Mouse (Mus musculus) heart, embryonic 14.5 days (tissue): ENCODE data around the gene Frs2. TPM values are rescaled to one million over a fixed set of nuclear protein-coding genes. Genes with fewer than 3 reads are reported as not detected.

Source experiments
- ATAC-seq: fragments of 200-750 bp; cut with Nextera tagmentation; 2 replicates; pipeline ENCODE4 v1.8.0; 2017; ENCODE audit warnings: low read depth, moderate TSS enrichment; ENCODE audit not compliant: insufficient number of reproducible peaks, insufficient read depth, low FRiP score
- H3K27ac ChIP-seq, 2 experiments: fragments of 200-500 bp in 1 of 2; fragments of 300-500 bp in 1 of 2; sonication (generic) in 1 of 2; replicated peaks in 1 of 2; 2 replicates each; pipeline ENCODE4 v1.5.1; 2012 to 2014; ENCODE audit warnings: low read depth in 2 of 2, low read length in 2 of 2, control low read depth in 1 of 2, mild to moderate bottlenecking in 1 of 2, mixed read lengths in 1 of 2; ENCODE audit not compliant: control insufficient read depth in 1 of 2, insufficient read depth in 1 of 2
- H3K27me3 ChIP-seq: fragments of 300-500 bp; sonication (generic); 2 replicates; pipeline ENCODE4 v1.6.1; 2014; ENCODE audit warnings: mild to moderate bottlenecking, low read length, control low read depth; ENCODE audit not compliant: control insufficient read depth, insufficient read depth
- H3K36me3 ChIP-seq: fragments of 300-500 bp; sonication (generic); 2 replicates; pipeline ENCODE4 v1.6.1; 2014; ENCODE audit warnings: mild to moderate bottlenecking, control low read depth, low read length, mixed read lengths; ENCODE audit not compliant: control insufficient read depth, insufficient read depth
- H3K4me1 ChIP-seq, 2 experiments: fragments of 200-500 bp in 1 of 2; fragments of 300-500 bp in 1 of 2; sonication (generic) in 1 of 2; 2 replicates each; pipeline ENCODE4 v1.6.1; 2012 to 2014; ENCODE audit warnings: low read length in 2 of 2, control low read depth in 1 of 2, mixed read lengths in 1 of 2; ENCODE audit not compliant: control insufficient read depth in 2 of 2, insufficient read depth in 2 of 2
- H3K4me2 ChIP-seq: fragments of 300-500 bp; sonication (generic); 2 replicates; pipeline ENCODE4 v1.6.1; 2014; ENCODE audit warnings: mild to moderate bottlenecking, low read length
- H3K4me3 ChIP-seq, 2 experiments: fragments of 200-500 bp in 1 of 2; fragments of 300-500 bp in 1 of 2; sonication (generic) in 1 of 2; 2 replicates each; pipeline ENCODE4 v1.5.1; 2012 to 2014; ENCODE audit warnings: low read length in 2 of 2, mild to moderate bottlenecking in 2 of 2, control low read depth in 1 of 2, low read depth in 1 of 2, moderate library complexity in 1 of 2; ENCODE audit not compliant: control insufficient read depth in 1 of 2, insufficient read depth in 1 of 2
- H3K9ac ChIP-seq: fragments of 300-500 bp; sonication (generic); 2 replicates; pipeline ENCODE4 v1.6.1; 2014; ENCODE audit warnings: mild to moderate bottlenecking, low read length
- H3K9me3 ChIP-seq: fragments of 300-500 bp; sonication (generic); 2 replicates; pipeline ENCODE4 v1.6.1; 2016; ENCODE audit warnings: low read length, control low read depth; ENCODE audit not compliant: control insufficient read depth
- WGBS: fragments of 180-500 bp; shearing (Covaris S2); extraction: QIAGEN DNeasy Blood & Tissue Kit; methylation state at CpG from one replicate; pipeline ENCODE4 v1.1.7; 2014; 5-methylcytosine and 5-hydroxymethylcytosine counted together
- polyA plus RNA-seq: library from polyadenylated mRNA; unstranded; fragments of >200 nt; fragmentation: Nextera tagmentation; extraction: Ambion mirVana; gene quantifications from 2 replicates; pipeline ENCODE4 v1.2.1, GENCODE M21; 2014

Frs2 gene
- polyA plus RNA-seq, 1 experiment from 2014 or later: 26.1 TPM

DNA sequence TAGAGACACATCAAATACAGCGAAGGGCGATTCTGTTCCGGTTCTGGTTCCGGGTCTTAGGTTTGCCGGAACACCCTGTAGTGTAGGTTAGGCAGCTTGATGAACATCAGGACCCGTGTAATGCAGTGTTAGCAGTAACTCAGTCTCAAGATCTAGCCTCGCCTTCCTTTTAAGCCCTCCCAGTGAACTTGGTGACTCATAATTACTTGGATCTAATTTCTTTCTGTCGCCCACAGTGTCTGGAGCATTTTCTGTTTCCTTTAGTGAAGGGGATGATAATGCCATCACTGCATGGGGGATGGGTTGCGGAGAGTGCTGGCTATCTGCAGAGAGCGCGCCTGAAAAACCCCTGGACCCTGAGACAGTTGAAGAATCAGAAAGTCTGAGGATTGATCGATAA, 26.3 kb upstream of the Frs2 start:
- Histone ChIP-seq H3K27me3 (no peaks in the 10 kb centered on the region), H3K4me1 (peaks cover 4 to 6% of the 10 kb centered on the region in 2 experiments; a peak in 3 of 4 replicates), H3K27ac (no peak overlapping the region), H3K4me3 (0 out of 4 replicates have a peak overlapping the region, but pooled peaks of 1 of the 2 experiments have one; percentile 4), H3K9ac (no peak overlapping the region; the same call in 1 of the 2 replicates), H3K9me3 (no peaks in the 10 kb centered on the region), H3K4me2 (peak overlapping the region; percentile 36), H3K36me3 (no peaks in the 10 kb centered on the region)
- ATAC-seq: no peak
- WGBS: 45% methylated on average over 12 of the region's 12 CpGs

GRCm38 (mm10) chr10:117173566-117174438, 25.5 kb upstream of the Frs2 start:
- Histone ChIP-seq H3K27ac (no peak overlapping the region), H3K27me3 (no peaks in the 10 kb centered on the region), H3K4me3 (peak overlapping the region in 1 of 2 experiments; percentile 4; a peak in 1 of 4 replicates), H3K9me3 (no peaks in the 10 kb centered on the region), H3K9ac (no peak overlapping the region), H3K4me2 (peak overlapping the region; percentile 36), H3K4me1 (peaks cover 4 to 6% of the 10 kb centered on the region in 2 experiments; a peak in 3 of 4 replicates), H3K36me3 (no peaks in the 10 kb centered on the region)
- no peak for ATAC-seq
- WGBS: 35% methylated on average over 13 of the region's 13 CpGs

GRCm38 (mm10) chr10:117173111-117173510, 24.8 kb upstream of the Frs2 start:
- no peak for ATAC-seq
- 95% methylated on average over 1 of the region's 1 CpGs for WGBS
- no peaks in the 10 kb centered on the region for H3K36me3 ChIP-seq
- no peak overlapping the region for H3K4me3 ChIP-seq
- no peak overlapping the region for H3K9ac ChIP-seq
- no peak overlapping the region for H3K4me2 ChIP-seq
- no peak overlapping the region for H3K27ac ChIP-seq
- no peaks in the 10 kb centered on the region for H3K9me3 ChIP-seq
- H3K4me1 ChIP-seq: peaks cover 4 to 6% of the 10 kb centered on the region in 2 experiments; a peak in 3 of 4 replicates
- no peaks in the 10 kb centered on the region for H3K27me3 ChIP-seq

- peaks cover 4 to 6% of the 10 kb centered on the region in 2 experiments; a peak in 3 of 4 replicates for H3K4me1 ChIP-seq
- no peak overlapping the region for H3K4me2 ChIP-seq
- H3K9ac ChIP-seq: no peak overlapping the region
- no peak for ATAC-seq
- 35% methylated on average over 3 of the region's 3 CpGs for WGBS
- H3K9me3 ChIP-seq: no peaks in the 10 kb centered on the region
- H3K36me3 ChIP-seq: no peaks in the 10 kb centered on the region
- H3K4me3 ChIP-seq: no peak overlapping the region
- H3K27ac ChIP-seq: no peak overlapping the region
- H3K27me3 ChIP-seq: no peaks in the 10 kb centered on the region
Observed at GRCm38 (mm10) chr10:117172069-117172468, 23.7 kb upstream of the Frs2 start.

- no peaks in the 10 kb centered on the region for H3K36me3 ChIP-seq
- no peaks in the 10 kb centered on the region for H3K27me3 ChIP-seq
- H3K4me2 ChIP-seq: no peak overlapping the region
- no peak overlapping the region for H3K27ac ChIP-seq
- H3K9me3 ChIP-seq: no peaks in the 10 kb centered on the region
- no peak overlapping the region for H3K9ac ChIP-seq
- H3K4me1 ChIP-seq: peaks cover 5 to 6% of the 10 kb centered on the region in 2 experiments; a peak in 3 of 4 replicates
- WGBS: 84% methylated on average over 11 of the region's 11 CpGs
- ATAC-seq: peak; percentile 31; the same call in 1 of the 2 replicates
- no peak overlapping the region for H3K4me3 ChIP-seq
Observed at GRCm38 (mm10) chr10:117166785-117167425, 18.6 kb upstream of the Frs2 start.

GRCm38 (mm10) chr10:117162662-117163061, 14.3 kb upstream of the Frs2 start:
- H3K36me3 ChIP-seq: no peaks in the 10 kb centered on the region
- ATAC-seq: no peak
- H3K9ac ChIP-seq: no peak overlapping the region
- H3K4me2 ChIP-seq: peak overlapping the region; percentile 44
- H3K4me3 ChIP-seq: no peak overlapping the region
- H3K27ac ChIP-seq: peak overlapping the region; percentile 4 to 12; a peak in 1 of 4 replicates
- H3K27me3 ChIP-seq: no peaks in the 10 kb centered on the region
- H3K4me1 ChIP-seq: peaks cover 6 to 10% of the 10 kb centered on the region in 2 experiments
- WGBS: 31% methylated on average over 11 of the region's 11 CpGs
- no peaks in the 10 kb centered on the region for H3K9me3 ChIP-seq

DNA sequence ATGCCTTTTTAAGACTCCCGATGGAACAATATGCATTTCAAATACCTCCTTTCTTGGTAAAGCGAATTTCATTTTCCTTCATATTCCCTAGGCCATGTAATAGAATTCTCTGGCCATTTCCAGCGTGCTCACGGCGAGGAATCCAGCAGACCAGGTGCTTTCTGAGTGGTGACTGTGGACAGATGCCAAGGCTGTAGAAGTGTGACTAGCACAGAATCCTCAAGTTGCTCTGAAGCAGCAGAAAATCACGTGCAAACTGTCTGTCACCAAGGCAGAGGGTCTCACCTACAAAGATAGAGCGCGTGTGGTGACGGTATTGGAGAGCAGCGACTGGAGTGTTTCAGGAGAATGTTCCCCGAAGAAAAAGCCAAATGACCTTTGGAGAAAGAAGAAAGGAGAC, 11.8 kb upstream of the Frs2 start:
- Histone ChIP-seq H3K4me3 (no peak overlapping the region), H3K27ac (no peak overlapping the region), H3K36me3 (no peaks in the 10 kb centered on the region), H3K4me2 (no peak overlapping the region; the same call in 1 of the 2 replicates), H3K9me3 (no peaks in the 10 kb centered on the region), H3K4me1 (peaks cover 6 to 10% of the 10 kb centered on the region in 2 experiments), H3K9ac (no peak overlapping the region), H3K27me3 (no peaks in the 10 kb centered on the region)
- WGBS: 46% methylated on average over 11 of the region's 11 CpGs
- no peak for ATAC-seq
